Mouse (Mus musculus): Measurements from ENCODE around the gene Faxc.

DNA sequence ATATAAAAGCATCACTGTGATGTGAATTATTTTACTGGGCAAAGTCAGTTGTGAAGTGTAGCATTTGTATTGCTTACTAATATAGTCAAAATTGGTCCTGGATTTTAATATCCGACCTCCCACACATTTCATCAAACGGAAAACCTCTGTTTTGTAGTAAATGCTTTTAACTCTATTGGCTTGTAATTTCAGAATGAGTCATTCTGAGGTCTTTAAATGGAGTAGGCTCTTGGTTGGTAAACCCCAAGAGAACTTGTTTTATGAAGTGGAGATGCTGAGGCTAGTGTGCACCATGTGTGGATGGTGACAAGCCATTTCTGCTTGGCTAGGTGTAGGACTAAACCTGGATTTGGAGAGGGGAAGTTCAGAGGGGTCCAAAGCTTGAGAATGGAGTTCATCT is 4.2 kb downstream of the Faxc start:
- TF ChIP-seq CTCF (IDR thresholded peaks at IDR 0.05; ENCODE audit: extremely low read depth, insufficient read length, insufficient replicate concordance, low read depth, low read length) (no peak), POLR2A (IDR thresholded peaks at IDR 0.05; ENCODE audit: low read depth, low read length) (no peak)
